Mouse (Mus musculus): ENCODE data around the gene Icam5.

GRCm38 (mm10) chr9:21041308-21041707 is 9.4 kb downstream of the Icam5 start:
- no peak for TF ChIP-seq POLR2A (IDR thresholded peaks at IDR 0.05; ENCODE audit: control insufficient read depth, low read depth, low read length)
- TF ChIP-seq CTCF (IDR thresholded peaks at IDR 0.05; ENCODE audit: control insufficient read depth, insufficient read depth, insufficient replicate concordance, low read depth, low read length): no peak
